Mouse (Mus musculus): Measurements from ENCODE around the gene Plk5. TPM values are rescaled to one million over a fixed set of nuclear protein-coding genes. Genes with fewer than 3 reads are reported as not detected.

The Plk5 gene
- polyA plus RNA-seq, 1 experiment from 2014 or later: 0.03 TPM

DNA sequence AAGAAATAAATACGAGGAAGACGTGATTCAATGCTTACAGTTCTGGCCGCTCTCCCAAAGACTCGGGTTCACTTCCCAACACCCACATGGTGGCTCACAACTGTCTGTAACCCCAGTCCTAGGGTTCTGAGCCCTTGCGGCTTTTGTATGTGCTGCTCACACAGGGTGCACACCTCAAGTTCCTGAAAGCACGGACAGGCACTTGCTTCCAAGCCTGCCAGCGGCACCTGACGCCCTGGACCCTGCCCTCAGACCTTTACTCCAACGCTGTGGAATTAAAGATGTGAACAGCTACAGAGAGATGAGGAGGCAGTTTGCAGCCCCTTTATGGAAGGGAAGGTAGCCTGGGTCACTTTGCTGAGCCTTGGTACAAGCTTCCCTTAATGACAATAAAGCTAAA, 34.4 kb downstream of the Plk5 start:
- H3K9me3 ChIP-seq (replicated peaks): no peaks in the 10 kb centered on the region
- H3K4me1 ChIP-seq (replicated peaks): peaks cover 37% of the 10 kb centered on the region
- H3K9ac ChIP-seq: no peak overlapping the region
- H3K36me3 ChIP-seq (replicated peaks): peaks cover 52% of the 10 kb centered on the region
- H3K27me3 ChIP-seq: peaks cover 15% of the 10 kb centered on the region
- no peak for ATAC-seq (ENCODE audit: insufficient read depth)
- 80% methylated on average over 9 of the region's 9 CpGs for WGBS (ENCODE audit: insufficient replicate concordance)
- H3K4me2 ChIP-seq: no peak overlapping the region
- no peak overlapping the region for H3K4me3 ChIP-seq (replicated peaks)
- no peak overlapping the region for H3K27ac ChIP-seq (replicated peaks)

DNA sequence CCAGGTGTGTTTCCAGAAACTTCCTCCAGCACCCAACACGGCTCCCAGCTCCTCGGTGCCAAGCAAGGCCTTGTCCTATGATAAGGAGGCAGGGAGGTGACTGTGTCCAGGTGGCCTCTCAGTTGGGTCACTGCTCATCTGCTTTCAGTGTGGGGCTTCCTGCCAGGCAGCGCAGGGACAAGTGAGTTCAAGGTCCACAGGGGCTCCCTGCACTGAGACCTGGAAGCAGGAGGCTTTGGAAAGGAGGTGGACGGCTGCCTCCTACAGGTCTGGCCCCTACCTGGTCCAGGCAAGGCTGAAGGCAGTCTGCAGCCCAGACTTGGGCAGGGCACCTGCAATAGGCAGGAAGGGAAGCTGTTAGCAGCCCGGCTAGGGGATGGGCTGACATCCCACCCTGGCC, 36.4 kb downstream of the Plk5 start:
- H3K27ac ChIP-seq (replicated peaks): no peak overlapping the region
- peaks cover 39% of the 10 kb centered on the region for H3K4me1 ChIP-seq (replicated peaks)
- ATAC-seq (ENCODE audit: insufficient read depth): no peak
- H3K4me2 ChIP-seq: no peak overlapping the region
- H3K27me3 ChIP-seq: no peaks in the 10 kb centered on the region
- 85% methylated on average over 5 of the region's 5 CpGs for WGBS (ENCODE audit: insufficient replicate concordance)
- H3K9me3 ChIP-seq (replicated peaks): no peaks in the 10 kb centered on the region
- H3K9ac ChIP-seq: no peak overlapping the region
- peaks cover 63% of the 10 kb centered on the region for H3K36me3 ChIP-seq (replicated peaks)
- no peak overlapping the region for H3K4me3 ChIP-seq (replicated peaks)

DNA sequence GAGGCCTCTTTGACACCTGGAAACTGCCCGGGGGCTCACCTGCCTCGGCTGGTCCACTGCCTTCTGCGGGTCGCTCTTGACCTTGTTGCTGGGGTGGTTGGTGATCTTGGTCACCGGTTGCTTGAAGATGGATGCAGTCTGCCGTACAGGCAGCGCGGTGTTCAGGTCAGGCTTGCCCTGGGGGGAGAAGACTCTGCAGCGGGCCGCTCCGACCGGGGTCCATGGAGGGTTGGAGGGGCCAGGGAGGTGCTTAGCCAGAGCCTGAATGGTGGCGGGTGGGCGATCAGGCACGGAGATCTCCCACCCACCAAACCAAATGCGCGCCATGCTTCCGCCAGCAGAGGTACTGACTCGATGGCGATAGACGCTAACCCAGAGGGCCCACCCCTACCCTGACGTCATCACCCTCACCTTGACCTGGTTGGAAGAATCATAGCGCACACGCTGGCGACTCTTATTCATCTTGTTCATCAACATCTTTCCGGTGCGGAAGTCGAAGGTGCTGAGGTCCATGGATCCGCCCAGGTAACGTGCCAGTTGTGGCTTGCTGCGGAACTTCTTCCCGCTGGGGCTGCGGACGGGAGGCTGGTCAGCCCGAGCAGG, 38.9 kb downstream of the Plk5 start:
- no peak overlapping the region for H3K4me3 ChIP-seq (replicated peaks)
- peaks cover 63% of the 10 kb centered on the region for H3K36me3 ChIP-seq (replicated peaks)
- H3K27ac ChIP-seq (replicated peaks): no peak overlapping the region
- no peaks in the 10 kb centered on the region for H3K27me3 ChIP-seq
- H3K9ac ChIP-seq: no peak overlapping the region
- 91% methylated on average over 35 of the region's 35 CpGs for WGBS (ENCODE audit: insufficient replicate concordance)
- H3K4me1 ChIP-seq (replicated peaks): peaks cover 36% of the 10 kb centered on the region
- no peaks in the 10 kb centered on the region for H3K9me3 ChIP-seq (replicated peaks)
- no peak for ATAC-seq (ENCODE audit: insufficient read depth)
- no peak overlapping the region for H3K4me2 ChIP-seq

DNA sequence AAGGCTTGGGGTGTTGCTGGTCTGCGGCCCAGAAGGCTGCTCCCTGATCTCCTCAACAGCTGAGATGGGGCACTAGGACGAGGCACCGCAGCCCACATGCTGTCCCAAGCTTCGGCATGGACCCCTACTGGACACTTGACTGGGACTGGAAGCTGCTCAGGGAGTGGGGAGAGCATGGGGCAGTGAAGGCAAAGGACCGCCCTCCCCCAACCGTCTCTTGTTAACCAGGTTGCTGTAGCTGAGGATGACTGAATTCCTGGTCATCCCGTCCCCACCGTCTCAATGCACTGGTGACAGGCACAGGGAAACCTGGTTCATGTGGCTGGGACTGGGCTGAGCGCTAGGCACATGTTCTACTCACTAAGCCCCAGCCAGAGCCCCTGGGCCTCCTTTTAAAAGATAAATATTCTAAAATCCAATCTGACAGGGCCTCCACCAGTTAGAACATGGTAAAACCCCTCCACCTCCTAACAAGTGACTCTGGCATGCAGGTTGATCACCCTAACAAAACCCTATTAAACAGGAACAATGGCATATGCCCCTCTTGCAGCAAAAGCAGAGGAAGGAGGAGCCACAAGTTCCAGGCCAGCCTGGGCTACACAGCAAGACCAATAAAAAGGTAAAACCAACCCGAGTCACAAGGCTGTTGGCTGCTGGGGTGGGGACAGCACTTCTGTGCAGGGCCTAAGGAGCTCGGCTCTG, 40.7 kb downstream of the Plk5 start:
- Histone ChIP-seq H3K9ac (peak overlapping the region; percentile 74), H3K4me3 (replicated peaks) (peak overlapping the region; percentile 91), H3K4me2 (peak overlapping the region; percentile 99), H3K9me3 (replicated peaks) (no peaks in the 10 kb centered on the region), H3K27me3 (no peaks in the 10 kb centered on the region), H3K27ac (replicated peaks) (peak overlapping the region; percentile 99), H3K36me3 (replicated peaks) (peaks cover 58% of the 10 kb centered on the region), H3K4me1 (replicated peaks) (peaks cover 53% of the 10 kb centered on the region)
- WGBS (ENCODE audit: insufficient replicate concordance): 73% methylated on average over 11 of the region's 11 CpGs
- ATAC-seq (ENCODE audit: insufficient read depth): no peak

DNA sequence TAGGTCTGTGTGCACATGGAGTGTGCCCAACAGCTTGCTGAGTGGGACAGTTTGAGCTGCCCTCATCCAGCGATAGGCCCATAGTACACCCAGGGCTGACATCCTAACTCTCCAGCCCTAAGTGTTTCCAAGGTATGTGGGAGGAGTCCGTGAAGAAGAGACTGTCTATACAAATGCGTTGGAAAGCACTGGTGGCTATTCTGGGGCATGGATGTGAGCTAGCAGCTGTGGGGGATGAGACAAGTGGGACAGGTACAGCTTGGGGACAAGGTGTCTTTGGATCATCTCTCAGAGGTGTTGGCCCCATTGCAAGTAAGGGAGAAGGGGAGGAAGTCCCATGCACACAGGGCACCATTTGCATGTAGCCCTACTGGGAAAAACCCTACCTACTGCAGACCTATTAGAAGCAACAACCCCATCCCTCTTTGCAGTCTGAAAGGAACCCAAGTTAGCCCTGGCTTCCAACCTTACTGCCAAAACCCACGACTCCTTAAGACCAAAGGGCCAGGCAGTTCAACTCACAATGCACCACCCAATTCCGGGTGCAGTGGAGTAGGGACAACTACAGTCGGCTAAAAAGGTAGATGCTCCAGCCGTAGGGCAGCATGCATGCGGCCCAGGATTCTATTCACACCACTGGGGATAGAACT, 41.4 kb downstream of the Plk5 start:
- Histone ChIP-seq H3K36me3 (replicated peaks) (peaks cover 57% of the 10 kb centered on the region), H3K4me2 (peak overlapping the region; percentile 99), H3K4me1 (replicated peaks) (peaks cover 53% of the 10 kb centered on the region), H3K27me3 (no peaks in the 10 kb centered on the region), H3K9me3 (replicated peaks) (no peaks in the 10 kb centered on the region), H3K4me3 (replicated peaks) (peak overlapping the region; percentile 91), H3K27ac (replicated peaks) (peak overlapping the region; percentile 99), H3K9ac (peak overlapping the region; percentile 74)
- ATAC-seq (ENCODE audit: insufficient read depth): no peak
- WGBS (ENCODE audit: insufficient replicate concordance): 36% methylated on average over 8 of the region's 8 CpGs

DNA sequence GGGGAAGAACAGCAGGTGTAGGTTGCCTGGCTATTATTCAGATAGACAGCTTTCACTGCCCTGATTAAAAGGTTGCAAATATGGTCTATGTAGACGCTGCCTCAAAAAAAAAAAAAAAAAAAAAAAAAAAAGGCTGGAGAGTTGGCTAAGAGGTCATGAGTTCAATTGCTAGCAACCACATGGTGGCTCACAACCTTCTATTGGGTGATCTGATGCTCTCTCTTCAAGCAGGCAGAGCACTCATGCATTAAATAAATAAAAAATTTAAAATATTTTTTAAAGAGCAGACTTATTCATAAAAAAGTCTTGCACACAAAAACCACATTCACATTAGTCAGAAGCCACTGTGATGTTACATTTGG, 41.9 kb downstream of the Plk5 start:
- ATAC-seq (ENCODE audit: insufficient read depth): no peak
- no peaks in the 10 kb centered on the region for H3K9me3 ChIP-seq (replicated peaks)
- peaks cover 53% of the 10 kb centered on the region for H3K4me1 ChIP-seq (replicated peaks)
- peak overlapping the region; percentile 99 for H3K4me2 ChIP-seq
- 0% methylated on average over 1 of the region's 1 CpGs for WGBS (ENCODE audit: insufficient replicate concordance)
- peak overlapping the region; percentile 99 for H3K27ac ChIP-seq (replicated peaks)
- H3K4me3 ChIP-seq (replicated peaks): peak overlapping the region; percentile 91
- H3K27me3 ChIP-seq: no peaks in the 10 kb centered on the region
- H3K36me3 ChIP-seq (replicated peaks): peaks cover 57% of the 10 kb centered on the region
- peak overlapping the region; percentile 74 for H3K9ac ChIP-seq

DNA sequence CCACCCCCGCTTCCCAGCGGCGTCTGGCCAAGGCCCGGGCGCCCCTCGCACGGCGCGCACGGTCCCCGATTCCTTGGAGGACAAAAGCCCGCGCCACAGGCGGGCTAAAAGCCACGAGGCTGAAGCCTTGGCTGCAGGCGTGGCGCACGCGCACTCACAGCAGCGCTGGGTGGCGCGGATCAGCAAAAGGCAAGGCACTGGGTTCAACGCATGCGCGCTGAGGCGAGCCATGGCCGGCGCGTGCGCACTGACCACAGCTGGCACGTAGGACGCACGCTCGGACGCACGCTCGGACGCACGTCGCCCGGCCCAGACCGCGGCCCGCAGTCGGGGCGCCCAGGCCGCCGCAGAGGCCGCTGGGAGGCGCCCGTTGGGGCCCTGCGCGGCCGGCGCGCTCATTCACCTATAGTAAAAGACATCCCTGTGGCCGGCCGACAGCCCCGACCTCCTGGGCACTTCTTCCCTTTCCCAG, 42.5 kb downstream of the Plk5 start:
- H3K9me3 ChIP-seq (replicated peaks): 0 out of 2 replicates have a peak, but pooled peaks cover 2% of the 10 kb centered on the region
- peak overlapping the region; percentile 99 for H3K4me2 ChIP-seq
- under 1% methylated on average over 59 of the region's 59 CpGs for WGBS (ENCODE audit: insufficient replicate concordance)
- H3K27ac ChIP-seq (replicated peaks): peak overlapping the region; percentile 99
- H3K9ac ChIP-seq: peak overlapping the region; percentile 93
- peaks cover 57% of the 10 kb centered on the region for H3K36me3 ChIP-seq (replicated peaks)
- H3K27me3 ChIP-seq: no peaks in the 10 kb centered on the region
- peaks cover 53% of the 10 kb centered on the region for H3K4me1 ChIP-seq (replicated peaks)
- ATAC-seq (ENCODE audit: insufficient read depth): peak; percentile 79
- H3K4me3 ChIP-seq (replicated peaks): peak overlapping the region; percentile 91

DNA sequence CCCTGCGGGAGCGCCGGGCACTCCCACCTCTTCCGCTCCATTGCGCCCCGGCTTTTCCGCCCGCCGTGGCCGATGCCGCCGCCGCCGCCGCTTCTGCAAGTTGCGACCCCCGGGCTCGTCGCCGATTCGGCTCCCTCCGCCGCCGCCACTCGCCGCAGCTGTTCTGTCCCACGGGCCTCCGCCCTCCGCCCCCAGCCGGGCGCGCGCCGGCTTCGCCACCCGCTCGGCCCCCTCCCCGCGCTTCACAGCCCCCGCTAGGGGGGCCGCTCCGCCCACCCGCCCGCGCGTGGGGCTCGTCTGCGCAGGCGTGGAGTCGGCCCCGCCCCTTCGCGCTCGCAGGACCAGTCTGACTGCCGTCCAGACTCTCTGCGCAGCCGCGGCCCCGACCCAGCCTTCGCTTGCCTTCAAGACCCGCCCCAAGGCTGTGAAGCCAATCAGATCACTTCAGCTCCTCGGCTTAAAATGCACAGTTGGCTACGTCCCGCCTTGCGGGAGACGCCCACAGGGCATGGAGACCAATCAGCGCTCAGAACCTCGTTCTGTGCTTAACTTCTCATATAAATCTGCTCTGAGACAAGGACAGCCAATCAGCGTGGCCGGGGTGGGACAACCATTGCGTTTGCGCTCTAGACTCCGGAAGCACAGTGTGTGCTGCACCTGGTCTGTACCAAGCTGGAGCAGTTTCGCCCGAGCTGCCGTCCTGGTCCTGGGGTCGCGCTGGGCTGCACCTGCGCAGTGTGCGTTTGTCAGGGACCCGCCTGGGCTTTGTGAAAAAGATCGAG, 43.1 kb downstream of the Plk5 start, which contains the start of gene Mbd3:
Gene Mbd3, minus strand, starts transcription at position 360 of the 782 bp plus-strand sequence.
- Histone ChIP-seq H3K4me2 (peak within 1 kb of the TSS; percentile 99), H3K4me3 (replicated peaks) (peak within 1 kb of the TSS; percentile 91), H3K36me3 (replicated peaks) (peaks cover 57% of the 10 kb centered on the region), H3K27ac (replicated peaks) (peak within 1 kb of the TSS; percentile 99), H3K27me3 (no peaks in the 10 kb centered on the region), H3K9me3 (replicated peaks) (0 out of 2 replicates have a peak, but pooled peaks cover 2% of the 10 kb centered on the region), H3K9ac (peak within 1 kb of the TSS; percentile 93), H3K4me1 (replicated peaks) (peaks cover 57% of the 10 kb centered on the region)
- WGBS (ENCODE audit: insufficient replicate concordance): under 1% methylated on average over 82 of the region's 82 CpGs
- peak; percentile 94 for ATAC-seq (ENCODE audit: insufficient read depth)

DNA sequence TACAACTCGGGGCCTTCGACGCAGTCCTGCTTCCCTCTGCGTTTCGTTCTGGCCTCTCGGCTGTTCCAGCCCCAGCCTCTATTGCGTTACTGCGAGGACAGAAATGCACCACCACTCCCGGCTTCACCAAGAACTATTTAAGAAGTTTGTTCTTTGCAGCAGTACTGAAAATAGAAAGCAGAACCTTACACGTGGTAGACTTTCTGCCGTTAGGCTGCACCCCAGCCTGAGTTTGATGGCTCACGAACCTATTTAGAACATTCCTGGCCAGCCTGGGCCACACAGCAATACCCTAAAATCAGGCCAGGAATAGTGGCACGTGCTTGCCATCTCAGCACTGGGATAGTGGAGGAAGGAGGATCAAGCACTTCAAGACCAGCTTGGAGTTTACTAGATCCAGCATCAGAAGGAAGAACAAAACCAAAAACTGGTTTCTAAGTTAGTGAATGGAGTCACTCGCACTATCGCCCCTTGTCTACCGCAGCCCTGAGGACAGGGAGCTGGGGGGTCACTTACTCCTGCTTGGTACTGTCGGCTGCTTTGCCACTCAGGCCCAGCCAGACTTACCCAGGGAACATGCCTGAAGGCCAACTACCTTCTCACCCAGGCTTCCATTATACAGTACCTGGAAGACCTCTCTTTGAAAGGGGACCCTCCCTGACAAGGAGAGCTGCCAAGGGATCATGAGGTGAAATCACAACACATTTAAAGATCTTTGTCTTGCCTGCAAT, 43.9 kb downstream of the Plk5 start:
- Histone ChIP-seq H3K4me1 (replicated peaks) (peaks cover 62% of the 10 kb centered on the region), H3K4me3 (replicated peaks) (peak overlapping the region; percentile 91), H3K4me2 (peak overlapping the region; percentile 87), H3K27ac (replicated peaks) (peak overlapping the region; percentile 86), H3K9ac (peak overlapping the region; percentile 71), H3K9me3 (replicated peaks) (0 out of 2 replicates have a peak, but pooled peaks cover 2% of the 10 kb centered on the region), H3K36me3 (replicated peaks) (peaks cover 55% of the 10 kb centered on the region), H3K27me3 (no peaks in the 10 kb centered on the region)
- ATAC-seq (ENCODE audit: insufficient read depth): peak; percentile 0; the same call in 1 of the 2 replicates
- WGBS (ENCODE audit: insufficient replicate concordance): 11% methylated on average over 17 of the region's 17 CpGs

DNA sequence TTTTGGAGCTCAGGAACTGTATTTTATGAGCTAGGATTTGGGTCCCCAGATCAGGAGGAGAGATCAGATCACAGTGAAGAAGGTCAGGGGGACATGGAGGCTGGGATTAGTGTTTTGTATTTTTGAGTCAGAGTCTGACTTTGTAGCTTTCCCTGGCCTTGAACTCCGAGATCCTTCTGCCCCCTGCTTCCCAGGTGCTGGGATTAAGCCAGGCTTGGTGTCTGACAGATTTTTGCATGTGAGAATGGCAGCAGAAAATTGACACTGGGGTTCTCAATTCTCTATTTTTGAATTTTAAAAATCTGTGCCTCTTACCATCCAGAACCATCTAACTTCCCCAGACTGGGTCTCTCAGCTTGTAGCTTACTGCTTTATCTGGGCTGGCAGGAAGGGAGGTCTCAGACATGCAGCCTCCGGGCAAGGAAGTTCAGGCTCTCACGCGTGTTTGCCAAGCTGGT, 44.5 kb downstream of the Plk5 start:
- Histone ChIP-seq H3K9ac (no peak overlapping the region; the same call in 1 of the 2 replicates), H3K4me2 (peak overlapping the region; percentile 87), H3K36me3 (replicated peaks) (peaks cover 49% of the 10 kb centered on the region), H3K9me3 (replicated peaks) (0 out of 2 replicates have a peak, but pooled peaks cover 2% of the 10 kb centered on the region), H3K27me3 (no peaks in the 10 kb centered on the region), H3K4me3 (replicated peaks) (peak overlapping the region; percentile 91), H3K4me1 (replicated peaks) (peaks cover 68% of the 10 kb centered on the region), H3K27ac (replicated peaks) (peak overlapping the region; percentile 86)
- no peak for ATAC-seq (ENCODE audit: insufficient read depth)
- WGBS (ENCODE audit: insufficient replicate concordance): 42% methylated on average over 4 of the region's 4 CpGs

Data from liver, embryonic 15.5 days (tissue).